Mouse (Mus musculus) midbrain, embryonic 16.5 days (tissue): ENCODE measurements at regions not wholly inside any gene's neighbourhood (a gene's known extent, or its start where the extent isn't known, plus 50 kb on each side); places are given as distances from the start of the nearest gene placed in this dataset.
A peak's percentile ranks its signal among the peaks of the same experiment; 100 is the strongest.

ENCODE experiments used
- ATAC-seq: fragments of 200-750 bp; cut with Nextera tagmentation; 2 replicates; pipeline ENCODE4 v1.8.0; 2017; ENCODE audit warnings: moderate TSS enrichment
- H3K27ac ChIP-seq: fragments of 300-500 bp; sonication (generic); 2 replicates; pipeline ENCODE4 v1.5.1; 2014; ENCODE audit warnings: mild to moderate bottlenecking, low read length, mixed read lengths
- H3K27me3 ChIP-seq: fragments of 300-500 bp; sonication (generic); 2 replicates; pipeline ENCODE4 v1.6.1; 2014; ENCODE audit warnings: low read depth, low read length, mixed read lengths; ENCODE audit not compliant: control insufficient read depth, insufficient read depth
- H3K36me3 ChIP-seq: fragments of 300-500 bp; sonication (generic); 2 replicates; pipeline ENCODE4 v1.6.1; 2014; ENCODE audit warnings: mild to moderate bottlenecking, low read length, moderate library complexity, mixed read lengths; ENCODE audit not compliant: control insufficient read depth, insufficient read depth
- H3K4me1 ChIP-seq: fragments of 300-500 bp; sonication (generic); 2 replicates; pipeline ENCODE4 v1.6.1; 2014; ENCODE audit warnings: mild to moderate bottlenecking, low read length, mixed read lengths; ENCODE audit not compliant: control insufficient read depth, insufficient read depth
- H3K4me2 ChIP-seq: fragments of 300-500 bp; sonication (generic); 2 replicates; pipeline ENCODE4 v1.6.1; 2014; ENCODE audit warnings: mild to moderate bottlenecking, low read length, mixed read lengths
- H3K4me3 ChIP-seq: fragments of 300-500 bp; sonication (generic); 2 replicates; pipeline ENCODE4 v1.5.1; 2014; ENCODE audit warnings: low read depth, mild to moderate bottlenecking, low read length, moderate library complexity, mixed read lengths
- H3K9ac ChIP-seq: fragments of 300-500 bp; sonication (generic); 2 replicates; pipeline ENCODE4 v1.6.1; 2014; ENCODE audit warnings: low read depth, low read length, mixed read lengths
- H3K9me3 ChIP-seq: fragments of 300-500 bp; sonication (generic); replicated peaks from 2 replicates; pipeline ENCODE4 v1.6.1; 2014; ENCODE audit warnings: mild to moderate bottlenecking, low read length, mixed read lengths; ENCODE audit not compliant: control insufficient read depth, poor library complexity, severe bottlenecking
- WGBS: fragments of 180-500 bp; shearing (Covaris S2); extraction: QIAGEN DNeasy Blood & Tissue Kit; methylation state at CpG from one replicate; pipeline ENCODE4 v1.1.7; 2014; 5-methylcytosine and 5-hydroxymethylcytosine counted together

DNA sequence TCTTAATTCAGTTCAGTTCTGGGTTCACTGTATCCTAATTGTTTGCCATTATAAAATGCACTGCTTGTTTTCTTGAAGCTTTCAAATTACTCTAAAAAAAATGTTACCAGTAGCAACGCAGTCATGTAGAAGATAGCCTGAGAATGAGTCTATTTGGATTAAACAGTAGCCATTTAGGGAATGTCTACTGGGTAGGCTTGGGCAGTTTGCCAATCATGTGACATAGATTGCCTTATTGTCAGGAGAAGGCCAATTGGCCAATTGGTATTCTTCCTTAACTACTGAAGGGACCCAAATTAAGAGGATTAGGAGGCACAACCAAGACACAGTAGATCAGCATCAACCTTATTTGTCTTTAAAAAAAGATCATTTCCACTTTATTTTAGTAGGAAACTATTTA is 379.7 kb downstream of the Samd5 start:
- 64% methylated on average over 1 of the region's 1 CpGs for WGBS
- no peaks in the 10 kb centered on the region for H3K27me3 ChIP-seq
- H3K36me3 ChIP-seq = no peaks in the 10 kb centered on the region
- H3K4me1 ChIP-seq = 0 out of 2 replicates have a peak, but pooled peaks cover 7% of the 10 kb centered on the region
- no peaks in the 10 kb centered on the region for H3K9me3 ChIP-seq
- no peak overlapping the region for H3K4me2 ChIP-seq
- H3K4me3 ChIP-seq = no peak overlapping the region
- no peak for ATAC-seq
- H3K9ac ChIP-seq = no peak overlapping the region
- H3K27ac ChIP-seq = no peak overlapping the region

DNA sequence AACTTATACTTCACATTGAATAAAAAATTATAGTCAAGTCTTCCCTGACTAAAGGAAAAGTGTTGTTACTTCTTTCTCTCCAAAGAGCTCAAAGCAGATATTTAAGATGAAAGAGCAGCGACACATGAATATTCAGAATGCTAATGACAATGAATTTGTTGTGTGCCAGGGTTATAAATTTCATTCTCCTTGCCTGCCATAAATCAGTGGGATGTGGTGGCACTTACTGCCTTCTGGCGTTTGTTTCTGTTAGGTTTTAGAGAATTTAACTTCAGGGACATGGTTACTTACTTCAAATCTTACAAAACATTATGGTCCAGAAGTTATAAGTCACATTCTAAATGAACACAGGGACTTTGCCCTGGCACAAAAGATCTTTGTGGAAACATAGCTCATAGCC is 380.4 kb downstream of the Samd5 start:
- no peaks in the 10 kb centered on the region for H3K27me3 ChIP-seq
- H3K9ac ChIP-seq = no peak overlapping the region
- no peaks in the 10 kb centered on the region for H3K36me3 ChIP-seq
- no peak overlapping the region for H3K4me2 ChIP-seq
- no peak overlapping the region for H3K27ac ChIP-seq
- H3K9me3 ChIP-seq = no peaks in the 10 kb centered on the region
- no peak overlapping the region for H3K4me3 ChIP-seq
- no peak for ATAC-seq
- H3K4me1 ChIP-seq = 0 out of 2 replicates have a peak, but pooled peaks cover 4% of the 10 kb centered on the region
- WGBS = 83% methylated on average over 2 of the region's 2 CpGs

DNA sequence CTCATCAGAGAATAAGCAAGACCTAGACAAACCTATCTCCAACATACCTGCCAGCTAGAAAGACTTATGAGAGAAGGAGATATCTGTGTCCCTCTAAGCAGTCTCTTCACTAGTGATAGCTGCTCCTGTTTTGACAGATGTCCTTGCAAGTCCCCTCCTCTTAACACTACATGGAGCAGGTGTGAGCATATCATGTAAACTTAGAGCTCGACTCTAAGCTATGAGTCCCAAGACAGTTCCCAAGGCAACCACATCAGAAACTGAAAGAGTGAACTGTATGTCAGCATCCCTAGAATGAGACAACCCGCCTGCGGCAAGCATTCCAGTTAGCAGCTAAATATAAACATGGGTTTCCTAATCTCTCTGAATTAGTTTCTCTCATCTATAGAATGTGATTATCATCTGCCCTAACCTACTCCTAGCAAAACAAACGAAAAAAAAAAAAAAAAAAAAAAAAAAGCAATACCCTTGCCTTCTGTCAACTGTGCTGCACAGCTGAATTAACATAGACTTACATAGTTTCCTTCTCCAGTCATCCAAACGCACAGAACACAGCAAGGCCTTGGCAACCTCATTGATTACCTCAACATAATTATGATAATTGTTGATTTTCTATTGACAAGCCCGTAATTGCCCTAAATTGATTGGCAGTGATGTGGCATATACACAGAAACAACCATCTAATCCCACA is 383.4 kb downstream of the Samd5 start:
- Histone ChIP-seq H3K27ac (no peak overlapping the region), H3K36me3 (no peaks in the 10 kb centered on the region), H3K4me2 (no peak overlapping the region), H3K9ac (no peak overlapping the region), H3K9me3 (no peaks in the 10 kb centered on the region), H3K4me1 (0 out of 2 replicates have a peak, but pooled peaks cover 4% of the 10 kb centered on the region), H3K27me3 (no peaks in the 10 kb centered on the region), H3K4me3 (no peak overlapping the region)
- peak; percentile 42; the same call in 1 of the 2 replicates for ATAC-seq
- WGBS = 52% methylated on average over 6 of the region's 6 CpGs

- Histone ChIP-seq H3K4me1 (peaks cover 13% of the 10 kb centered on the region), H3K4me2 (no peak overlapping the region), H3K4me3 (no peak overlapping the region), H3K9ac (no peak overlapping the region), H3K9me3 (no peaks in the 10 kb centered on the region), H3K27me3 (no peaks in the 10 kb centered on the region), H3K36me3 (no peaks in the 10 kb centered on the region), H3K27ac (peak overlapping the region; percentile 22; the same call in 1 of the 2 replicates)
- WGBS = 80% methylated on average over 3 of the region's 3 CpGs
- no peak for ATAC-seq
Measured at GRCm38 (mm10) chr10:9272940-9273339, 387.1 kb upstream of the Sash1 start.

DNA sequence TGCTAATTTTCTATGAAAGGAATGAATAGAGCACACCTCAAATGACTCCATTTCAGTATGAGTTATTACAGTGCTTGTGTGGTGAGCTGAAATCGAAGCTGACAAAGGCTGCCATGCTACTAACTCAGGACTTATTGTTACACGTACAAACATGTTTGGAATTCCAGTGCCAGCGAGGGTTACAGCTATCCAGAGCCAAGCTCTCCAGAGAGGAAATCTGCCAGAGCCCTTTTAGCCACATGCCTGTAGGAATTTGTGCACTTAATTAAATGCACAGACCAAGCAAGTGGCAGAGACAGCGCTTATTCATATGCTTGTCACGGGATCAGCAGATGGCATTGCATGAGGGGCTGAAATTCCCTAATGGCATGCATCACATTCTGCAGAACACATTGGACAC is 386.4 kb upstream of the Sash1 start:
- Histone ChIP-seq H3K9ac (no peak overlapping the region; the same call in 1 of the 2 replicates), H3K27me3 (no peaks in the 10 kb centered on the region), H3K4me1 (peaks cover 13% of the 10 kb centered on the region), H3K4me3 (no peak overlapping the region), H3K4me2 (peak overlapping the region; percentile 0; the same call in 1 of the 2 replicates), H3K27ac (peak overlapping the region; percentile 18), H3K9me3 (no peaks in the 10 kb centered on the region), H3K36me3 (no peaks in the 10 kb centered on the region)
- ATAC-seq = peak; percentile 90
- WGBS = 8% methylated on average over 5 of the region's 5 CpGs

- H3K4me1 ChIP-seq = no peaks in the 10 kb centered on the region; the same call in 1 of the 2 replicates
- H3K9ac ChIP-seq = no peak overlapping the region
- WGBS = 89% methylated on average over 2 of the region's 2 CpGs
- H3K9me3 ChIP-seq = no peaks in the 10 kb centered on the region
- no peak overlapping the region for H3K27ac ChIP-seq
- H3K27me3 ChIP-seq = no peaks in the 10 kb centered on the region
- no peaks in the 10 kb centered on the region for H3K36me3 ChIP-seq
- no peak overlapping the region for H3K4me3 ChIP-seq
- ATAC-seq = no peak
- H3K4me2 ChIP-seq = no peak overlapping the region
Measured at GRCm38 (mm10) chr10:9265528-9265927, 379.7 kb upstream of the Sash1 start.

- no peak overlapping the region for H3K9ac ChIP-seq
- no peak; the same call in 1 of the 2 replicates for ATAC-seq
- no peak overlapping the region for H3K4me2 ChIP-seq
- H3K4me3 ChIP-seq = no peak overlapping the region
- no peaks in the 10 kb centered on the region for H3K27me3 ChIP-seq
- H3K9me3 ChIP-seq = no peaks in the 10 kb centered on the region
- WGBS = 40% methylated on average over 12 of the region's 12 CpGs
- peak overlapping the region; percentile 33 for H3K27ac ChIP-seq
- no peaks in the 10 kb centered on the region for H3K36me3 ChIP-seq
- H3K4me1 ChIP-seq = no peaks in the 10 kb centered on the region; the same call in 1 of the 2 replicates
Measured at GRCm38 (mm10) chr10:9264309-9265000, 378.6 kb upstream of the Sash1 start.

DNA sequence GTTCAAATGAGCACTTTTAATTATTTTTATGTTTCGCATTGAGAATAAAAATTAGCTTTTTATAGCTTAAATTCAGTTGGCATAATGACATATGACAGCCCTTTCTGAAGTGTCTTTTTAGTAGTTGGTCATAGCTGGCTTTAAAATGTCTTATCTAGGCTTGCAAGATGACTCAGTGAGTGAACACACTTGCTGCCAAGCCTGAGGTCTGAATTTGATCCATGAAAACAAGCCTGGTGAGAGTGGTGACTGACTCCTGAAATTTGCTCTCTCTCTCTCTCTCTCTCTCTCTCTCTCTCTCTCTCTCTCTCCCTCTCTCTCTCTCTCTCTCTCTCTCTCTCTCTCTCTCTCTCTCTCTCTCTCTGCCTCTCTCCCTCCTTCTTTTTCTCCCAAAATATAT is 372.8 kb upstream of the Sash1 start:
- Histone ChIP-seq H3K27me3 (no peaks in the 10 kb centered on the region), H3K4me2 (no peak overlapping the region), H3K4me1 (peaks cover 2% of the 10 kb centered on the region; the same call in 1 of the 2 replicates), H3K9me3 (no peaks in the 10 kb centered on the region), H3K9ac (no peak overlapping the region), H3K27ac (no peak overlapping the region), H3K36me3 (no peaks in the 10 kb centered on the region), H3K4me3 (no peak overlapping the region)
- ATAC-seq = no peak
- WGBS = 88% methylated on average over 1 of the region's 1 CpGs

DNA sequence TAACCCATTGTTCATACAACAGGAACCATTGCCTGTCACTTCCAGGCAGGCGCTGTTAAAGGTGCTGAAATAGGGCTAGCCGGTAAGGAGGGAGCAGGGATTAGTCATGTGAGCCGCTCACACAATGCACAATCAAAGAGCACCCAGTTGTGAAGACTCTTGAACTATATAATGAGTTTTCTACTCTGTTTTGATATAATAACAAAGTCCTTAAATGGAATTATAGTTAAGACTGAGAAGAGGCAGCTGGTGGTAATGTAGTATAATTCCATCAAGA is 367.0 kb upstream of the Sash1 start:
- ATAC-seq = 0 out of 2 replicates have a peak, but pooled peaks have one; percentile 51
- Histone ChIP-seq H3K9me3 (no peaks in the 10 kb centered on the region), H3K36me3 (no peaks in the 10 kb centered on the region), H3K4me1 (peaks cover 17% of the 10 kb centered on the region), H3K9ac (no peak overlapping the region), H3K4me2 (no peak overlapping the region), H3K27me3 (no peaks in the 10 kb centered on the region), H3K27ac (peak overlapping the region; percentile 61), H3K4me3 (no peak overlapping the region)
- 13% methylated on average over 3 of the region's 3 CpGs for WGBS
